Mouse (Mus musculus): ENCODE measurements around the gene Cygb.

GRCm38 (mm10) chr11:116619156-116619555 is 35.0 kb downstream of the Cygb start:
- TF ChIP-seq TAL1 (IDR thresholded peaks at IDR 0.05; ENCODE audit: low read length) (no peak), GATA1 (IDR thresholded peaks at IDR 0.05; ENCODE audit: low read length) (no peak)
